Mouse (Mus musculus) intestine, postnatal 0 days (tissue): ENCODE results near the gene Padi3. TPM values are rescaled to one million over a fixed set of nuclear protein-coding genes. Genes with fewer than 3 reads are reported as not detected.

Source experiments
- ATAC-seq: fragments of 200-750 bp; cut with Nextera tagmentation; 2 replicates; pipeline ENCODE4 v1.8.0; 2017; ENCODE audit warnings: mild to moderate bottlenecking, moderate TSS enrichment, moderate library complexity
- H3K27ac ChIP-seq: fragments of 300-500 bp; sonication (generic); 2 replicates; pipeline ENCODE4 v1.5.1; 2014; ENCODE audit warnings: mild to moderate bottlenecking, low read depth, low read length, moderate library complexity
- H3K27me3 ChIP-seq: fragments of 300-500 bp; sonication (generic); replicated peaks from 2 replicates; pipeline ENCODE4 v1.6.1; 2014; ENCODE audit warnings: low read length, mixed read lengths; ENCODE audit not compliant: control insufficient read depth, insufficient read depth
- H3K36me3 ChIP-seq: fragments of 300-500 bp; sonication (generic); 2 replicates; pipeline ENCODE4 v1.6.1; 2014; ENCODE audit warnings: mild to moderate bottlenecking, moderate library complexity; ENCODE audit not compliant: control insufficient read depth, insufficient read depth
- H3K4me1 ChIP-seq: fragments of 300-500 bp; sonication (generic); replicated peaks from 2 replicates; pipeline ENCODE4 v1.6.1; 2014; ENCODE audit warnings: antibody characterized with exemption, low read length, mixed read lengths; ENCODE audit not compliant: control insufficient read depth, insufficient read depth
- H3K4me2 ChIP-seq: fragments of 300-500 bp; sonication (generic); replicated peaks from 2 replicates; pipeline ENCODE4 v1.6.1; 2014; ENCODE audit warnings: low read depth, mild to moderate bottlenecking, moderate library complexity
- H3K4me3 ChIP-seq: fragments of 300-500 bp; sonication (generic); 2 replicates; pipeline ENCODE4 v1.5.1; 2014; ENCODE audit warnings: low read depth, low read length
- H3K9ac ChIP-seq: fragments of 300-500 bp; sonication (generic); 2 replicates; pipeline ENCODE4 v1.6.1; 2014; ENCODE audit warnings: mild to moderate bottlenecking, low read depth, low read length
- H3K9me3 ChIP-seq: fragments of 300-500 bp; sonication (generic); 2 replicates; pipeline ENCODE4 v1.6.1; 2016; ENCODE audit warnings: mixed run types; ENCODE audit not compliant: control insufficient read depth
- CTCF ChIP-seq: sonication (generic); IDR thresholded peaks from 2 replicates; pipeline ENCODE4 v1.5.1; 2016; ENCODE audit warnings: low read depth, mild to moderate bottlenecking, control low read depth, antibody characterized with exemption, moderate library complexity
- WGBS: fragments of 180-500 bp; shearing (Covaris S2); extraction: QIAGEN DNeasy Blood & Tissue Kit; methylation state at CpG from one replicate; pipeline ENCODE4 v1.1.7; 2014; 5-methylcytosine and 5-hydroxymethylcytosine counted together
- polyA plus RNA-seq: library from polyadenylated mRNA; unstranded; fragments of >200 nt; fragmentation: Nextera tagmentation; extraction: Ambion mirVana; gene quantifications from 2 replicates; pipeline ENCODE4 v1.2.1, GENCODE M21; 2015

The Padi3 gene
- polyA plus RNA-seq, 1 experiment from 2014 or later: 0.83 TPM

- no peak for TF ChIP-seq CTCF
- no peaks in the 10 kb centered on the region for H3K36me3 ChIP-seq
- H3K27me3 ChIP-seq: no peaks in the 10 kb centered on the region
- H3K9ac ChIP-seq: no peak overlapping the region
- ATAC-seq: peak; percentile 91
- H3K4me1 ChIP-seq: no peaks in the 10 kb centered on the region
- H3K27ac ChIP-seq: no peak overlapping the region
- no peaks in the 10 kb centered on the region for H3K9me3 ChIP-seq
- WGBS: 14% methylated on average over 8 of the region's 8 CpGs
- no peak overlapping the region for H3K4me3 ChIP-seq
- H3K4me2 ChIP-seq: peak overlapping the region; percentile 44
Measured at GRCm38 (mm10) chr4:140837879-140838278, 27.4 kb upstream of the Padi3 start.

GRCm38 (mm10) chr4:140836208-140836866, 25.9 kb upstream of the Padi3 start:
- H3K27ac ChIP-seq: no peak overlapping the region
- H3K9ac ChIP-seq: no peak overlapping the region
- no peaks in the 10 kb centered on the region for H3K9me3 ChIP-seq
- H3K27me3 ChIP-seq: no peaks in the 10 kb centered on the region
- no peaks in the 10 kb centered on the region for H3K4me1 ChIP-seq
- WGBS: 72% methylated on average over 11 of the region's 11 CpGs
- TF ChIP-seq CTCF: no peak
- no peak overlapping the region for H3K4me2 ChIP-seq
- H3K36me3 ChIP-seq: no peaks in the 10 kb centered on the region
- ATAC-seq: no peak
- H3K4me3 ChIP-seq: no peak overlapping the region

- peak; percentile 52; the same call in 1 of the 2 replicates for ATAC-seq
- peak overlapping the region; percentile 30; the same call in 1 of the 2 replicates for H3K4me2 ChIP-seq
- H3K4me3 ChIP-seq: no peak overlapping the region
Measured at GRCm38 (mm10) chr4:140835682-140836081, 25.2 kb upstream of the Padi3 start.

GRCm38 (mm10) chr4:140834327-140834934, 24.0 kb upstream of the Padi3 start:
- H3K4me3 ChIP-seq: no peak overlapping the region
- H3K9ac ChIP-seq: no peak overlapping the region
- ATAC-seq: no peak
- no peaks in the 10 kb centered on the region for H3K4me1 ChIP-seq
- H3K27ac ChIP-seq: no peak overlapping the region
- no peaks in the 10 kb centered on the region for H3K9me3 ChIP-seq
- TF ChIP-seq CTCF: no peak
- H3K36me3 ChIP-seq: no peaks in the 10 kb centered on the region
- H3K4me2 ChIP-seq: no peak overlapping the region
- H3K27me3 ChIP-seq: no peaks in the 10 kb centered on the region
- 79% methylated on average over 6 of the region's 6 CpGs for WGBS

More at GRCm38 (mm10) chr4:140835682-140836081, 25.2 kb upstream of the Padi3 start:
- H3K9ac ChIP-seq: no peak overlapping the region
- no peak overlapping the region for H3K27ac ChIP-seq
- 7% methylated on average over 10 of the region's 10 CpGs for WGBS
- no peaks in the 10 kb centered on the region for H3K27me3 ChIP-seq
- H3K9me3 ChIP-seq: no peaks in the 10 kb centered on the region
- H3K36me3 ChIP-seq: no peaks in the 10 kb centered on the region
- no peaks in the 10 kb centered on the region for H3K4me1 ChIP-seq
- no peak for TF ChIP-seq CTCF

GRCm38 (mm10) chr4:140832821-140833220, 22.4 kb upstream of the Padi3 start:
- H3K4me3 ChIP-seq: no peak overlapping the region
- H3K4me2 ChIP-seq: no peak overlapping the region
- no peaks in the 10 kb centered on the region for H3K36me3 ChIP-seq
- WGBS: 59% methylated on average over 8 of the region's 8 CpGs
- no peak for ATAC-seq
- no peaks in the 10 kb centered on the region for H3K27me3 ChIP-seq
- TF ChIP-seq CTCF: no peak
- no peaks in the 10 kb centered on the region for H3K9me3 ChIP-seq
- no peak overlapping the region for H3K27ac ChIP-seq
- H3K9ac ChIP-seq: no peak overlapping the region
- no peaks in the 10 kb centered on the region for H3K4me1 ChIP-seq

GRCm38 (mm10) chr4:140831808-140832207, 21.4 kb upstream of the Padi3 start:
- TF ChIP-seq CTCF: no peak
- no peaks in the 10 kb centered on the region for H3K9me3 ChIP-seq
- no peaks in the 10 kb centered on the region for H3K27me3 ChIP-seq
- no peak overlapping the region for H3K27ac ChIP-seq
- H3K4me3 ChIP-seq: no peak overlapping the region
- 80% methylated on average over 4 of the region's 4 CpGs for WGBS
- no peak for ATAC-seq
- no peak overlapping the region for H3K4me2 ChIP-seq
- no peaks in the 10 kb centered on the region for H3K36me3 ChIP-seq
- no peaks in the 10 kb centered on the region for H3K4me1 ChIP-seq
- no peak overlapping the region for H3K9ac ChIP-seq
